Mouse (Mus musculus): ENCODE data around the gene Med18. TPM values are rescaled to one million over a fixed set of nuclear protein-coding genes. Genes with fewer than 3 reads are reported as not detected.
"Not testable (repeated sequence)": the region's sequence is repeated elsewhere in the genome, so short reads cannot be mapped to it uniquely, and the experiment has no call there.

Med18 gene
- polyA plus RNA-seq, 1 experiment, result 3.5 TPM

DNA sequence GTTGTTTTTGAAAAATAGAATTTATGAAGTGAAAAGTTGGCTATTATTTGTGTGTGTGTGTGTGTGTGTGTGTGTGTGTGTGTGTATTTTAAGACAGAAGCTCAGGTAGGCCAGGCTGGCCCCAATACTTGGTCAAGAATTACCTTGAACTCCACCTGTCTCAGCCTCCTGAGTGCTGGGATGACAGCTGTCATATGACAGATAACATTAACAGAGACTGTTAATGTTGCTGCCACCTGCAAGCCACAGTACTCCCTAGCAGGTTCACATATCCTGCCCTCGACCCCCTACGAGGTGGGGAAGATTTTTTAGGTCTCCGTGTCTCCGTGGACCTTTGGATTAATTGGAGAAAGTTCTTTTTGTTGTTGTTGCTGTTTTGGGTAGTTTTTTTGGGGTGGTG is 36.2 kb downstream of the Med18 start:
- no peak for DNase-seq (ENCODE audit: low read depth, low spot score)
- 82% methylated on average over 4 of the region's 4 CpGs for WGBS

DNA sequence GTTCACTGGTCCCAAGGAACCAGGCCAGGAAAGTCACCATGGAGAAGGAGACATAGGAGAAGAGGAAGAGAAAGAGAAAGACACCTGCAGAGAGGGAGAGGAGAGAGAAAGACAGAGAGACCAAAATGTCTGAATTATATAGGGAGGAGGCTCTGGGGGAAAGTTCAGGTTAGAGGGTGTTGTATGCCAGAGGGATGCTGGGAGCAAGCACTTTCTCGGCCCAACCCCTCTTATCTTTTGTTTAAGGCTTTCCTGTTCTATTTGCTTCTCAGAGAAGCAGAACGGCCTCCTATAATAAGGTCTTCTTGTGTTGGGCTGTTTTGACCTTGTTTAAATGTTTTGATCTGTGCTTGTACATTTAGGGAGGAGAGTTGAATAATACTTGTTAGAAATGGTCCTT is 37.7 kb downstream of the Med18 start:
- 19% methylated on average over 2 of the region's 2 CpGs for WGBS

DNA sequence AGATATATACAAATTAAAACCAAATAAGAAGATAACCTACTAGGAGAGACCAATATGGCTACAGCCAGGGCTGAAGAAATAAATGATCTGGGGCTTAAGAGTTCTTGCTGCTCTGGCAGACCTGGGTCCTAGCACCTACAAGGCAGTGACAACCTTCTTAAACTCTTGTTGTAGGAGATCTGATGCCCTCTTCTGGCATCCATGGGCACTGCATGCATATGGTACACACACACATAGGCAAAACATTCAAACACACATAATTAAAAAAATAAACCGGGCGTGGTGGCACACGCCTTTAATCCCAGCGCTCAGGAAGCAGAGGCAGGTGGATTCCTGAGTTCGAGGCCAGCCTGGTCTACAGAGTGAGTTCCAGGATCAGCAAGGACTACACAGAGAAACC is 39.0 kb downstream of the Med18 start:
- WGBS, result 92% methylated on average over 5 of the region's 5 CpGs
- no peak for DNase-seq (ENCODE audit: low read depth, low spot score)

More for the DNA sequence above, 37.7 kb downstream of the Med18 start:
- DNase-seq (ENCODE audit: low read depth, low spot score), result no peak

- peak; percentile 89 for DNase-seq (ENCODE audit: low read depth, low spot score)
- WGBS, result under 1% methylated on average over 73 of the region's 73 CpGs
Observed at GRCm38 (mm10) chr4:132421923-132422782, 41.6 kb downstream of the Med18 start, which contains the start of gene Phactr4. Phactr4 (minus strand) TSS chr4:132422489.

DNA sequence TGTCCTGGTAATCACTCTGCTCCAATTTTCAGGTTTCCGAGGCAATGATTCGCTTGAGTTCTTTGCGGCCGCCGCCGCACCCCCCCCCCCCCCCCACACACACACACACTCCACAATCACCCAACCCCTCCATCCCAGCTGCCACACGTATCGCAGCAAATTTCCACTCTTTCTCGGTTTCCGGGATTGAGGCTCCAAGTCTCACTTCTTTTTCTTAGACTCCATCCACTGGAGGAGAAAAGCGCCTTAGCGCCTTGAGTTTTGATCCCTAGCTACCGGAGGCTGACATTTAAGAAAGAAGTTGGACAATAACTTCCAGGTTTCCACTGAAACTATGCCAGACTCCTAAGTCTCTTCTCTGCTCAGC is 42.2 kb downstream of the Med18 start:
- 0% methylated on average over 13 of the region's 13 CpGs for WGBS
- no peak for DNase-seq (ENCODE audit: low read depth, low spot score)

GRCm38 (mm10) chr4:132420471-132420870 is 43.2 kb downstream of the Med18 start:
- 45% methylated on average over 5 of the region's 5 CpGs for WGBS
- DNase-seq (ENCODE audit: low read depth, low spot score), result no peak

- DNase-seq (ENCODE audit: low read depth, low spot score), result no peak
Observed at GRCm38 (mm10) chr4:132415966-132416365, 47.8 kb downstream of the Med18 start.

- DNase-seq (ENCODE audit: low read depth, low spot score), result not testable (repeated sequence)
- WGBS, result 91% methylated on average over 4 of the region's 4 CpGs
Observed at GRCm38 (mm10) chr4:132413257-132413656, 50.5 kb downstream of the Med18 start.

- WGBS, result 42% methylated on average over 8 of the region's 8 CpGs
- DNase-seq (ENCODE audit: low read depth, low spot score), result no peak
Observed at GRCm38 (mm10) chr4:132411322-132412094, 52.2 kb downstream of the Med18 start.

GRCm38 (mm10) chr4:132409587-132410229 is 54.0 kb downstream of the Med18 start:
- DNase-seq (ENCODE audit: low read depth, low spot score), result no peak
- WGBS, result 69% methylated on average over 4 of the region's 4 CpGs

Other genes starting within 250 kb of the Med18 start
- gene Gmeb1, start 202.3 kb downstream of the Med18 start, polyA plus RNA-seq (2012; rRNA removed), result 11.7 and 15.8 TPM in 2 replicates
- 12.7 and 13.5 TPM in 2 replicates for gene Taf12, start 189.5 kb downstream of the Med18 start, polyA plus RNA-seq (2012; rRNA removed)
- gene Rab42, start 160.5 kb downstream of the Med18 start, polyA plus RNA-seq (2012; rRNA removed), result 0.88 and 0.89 TPM in 2 replicates
- gene Trnau1ap, start 134.4 kb downstream of the Med18 start, polyA plus RNA-seq (2012; rRNA removed), result 13.5 and 19.6 TPM in 2 replicates
- 24.6 and 27.8 TPM in 2 replicates for gene Rcc1, start 110.3 kb downstream of the Med18 start, polyA plus RNA-seq (2012; rRNA removed)
- gene Phactr4, start 41.4 kb downstream of the Med18 start, polyA plus RNA-seq (2012; rRNA removed), result 11.5 and 13.7 TPM in 2 replicates
- gene Sesn2, start 46.6 kb upstream of the Med18 start, polyA plus RNA-seq (2012; rRNA removed), result 6.5 and 6.8 TPM in 2 replicates
- 183 and 254 TPM in 2 replicates for gene Atpif1, start 69.7 kb upstream of the Med18 start, polyA plus RNA-seq (2012; rRNA removed)
- gene Dnajc8, start 71.6 kb upstream of the Med18 start, polyA plus RNA-seq (2012; rRNA removed), result 24.4 and 25.3 TPM in 2 replicates
- 2.1 and 4.1 TPM in 2 replicates for gene Ptafr, start 100.1 kb upstream of the Med18 start, polyA plus RNA-seq (2012; rRNA removed)
- gene Eya3, start 175.1 kb upstream of the Med18 start, polyA plus RNA-seq (2012; rRNA removed), result 15.5 and 21.2 TPM in 2 replicates